Mouse (Mus musculus) kidney, embryonic 16.5 days (tissue): ENCODE measurements around the gene Hist3h2ba. TPM values are rescaled to one million over a fixed set of nuclear protein-coding genes. Genes with fewer than 3 reads are reported as not detected.

Source experiments
- ATAC-seq: fragments of 200-750 bp; cut with Nextera tagmentation; 2 replicates; pipeline ENCODE4 v1.8.0; 2017; ENCODE audit warnings: moderate TSS enrichment; ENCODE audit not compliant: low FRiP score, low TSS enrichment
- H3K27ac ChIP-seq: fragments of 300-500 bp; sonication (generic); 2 replicates; pipeline ENCODE4 v1.5.1; 2014; ENCODE audit warnings: low read length
- H3K27me3 ChIP-seq: fragments of 300-500 bp; sonication (generic); 2 replicates; pipeline ENCODE4 v1.6.1; 2014; ENCODE audit warnings: low read length, control low read depth, mixed read lengths; ENCODE audit not compliant: insufficient read depth
- H3K36me3 ChIP-seq: fragments of 300-500 bp; sonication (generic); 2 replicates; pipeline ENCODE4 v1.6.1; 2014; ENCODE audit warnings: low read length, control low read depth, mixed read lengths; ENCODE audit not compliant: insufficient read depth
- H3K4me1 ChIP-seq: fragments of 300-500 bp; sonication (generic); 2 replicates; pipeline ENCODE4 v1.6.1; 2014; ENCODE audit warnings: low read length, control low read depth, mixed read lengths; ENCODE audit not compliant: insufficient read depth
- H3K4me2 ChIP-seq: fragments of 300-500 bp; sonication (generic); replicated peaks from 2 replicates; pipeline ENCODE4 v1.6.1; 2014; ENCODE audit warnings: low read depth, low read length
- H3K4me3 ChIP-seq: fragments of 300-500 bp; sonication (generic); 2 replicates; pipeline ENCODE4 v1.5.1; 2014; ENCODE audit warnings: mild to moderate bottlenecking, low read length
- H3K9ac ChIP-seq: fragments of 300-500 bp; sonication (generic); replicated peaks from 2 replicates; pipeline ENCODE4 v1.6.1; 2014; ENCODE audit warnings: low read length
- H3K9me3 ChIP-seq: fragments of 300-500 bp; sonication (generic); 2 replicates; pipeline ENCODE4 v1.6.1; 2016; ENCODE audit warnings: low read length, control low read depth
- WGBS: fragments of 180-500 bp; shearing (Covaris S2); extraction: QIAGEN DNeasy Blood & Tissue Kit; methylation state at CpG from one replicate; pipeline ENCODE4 v1.1.7; 2014; 5-methylcytosine and 5-hydroxymethylcytosine counted together
- polyA plus RNA-seq: library from polyadenylated mRNA; unstranded; fragments of >200 nt; fragmentation: Nextera tagmentation; extraction: Ambion mirVana; gene quantifications from 2 replicates; pipeline ENCODE4 v1.2.1, GENCODE M21; 2015

Hist3h2ba gene
- polyA plus RNA-seq, 1 experiment from 2014 or later: 93.4 TPM

DNA sequence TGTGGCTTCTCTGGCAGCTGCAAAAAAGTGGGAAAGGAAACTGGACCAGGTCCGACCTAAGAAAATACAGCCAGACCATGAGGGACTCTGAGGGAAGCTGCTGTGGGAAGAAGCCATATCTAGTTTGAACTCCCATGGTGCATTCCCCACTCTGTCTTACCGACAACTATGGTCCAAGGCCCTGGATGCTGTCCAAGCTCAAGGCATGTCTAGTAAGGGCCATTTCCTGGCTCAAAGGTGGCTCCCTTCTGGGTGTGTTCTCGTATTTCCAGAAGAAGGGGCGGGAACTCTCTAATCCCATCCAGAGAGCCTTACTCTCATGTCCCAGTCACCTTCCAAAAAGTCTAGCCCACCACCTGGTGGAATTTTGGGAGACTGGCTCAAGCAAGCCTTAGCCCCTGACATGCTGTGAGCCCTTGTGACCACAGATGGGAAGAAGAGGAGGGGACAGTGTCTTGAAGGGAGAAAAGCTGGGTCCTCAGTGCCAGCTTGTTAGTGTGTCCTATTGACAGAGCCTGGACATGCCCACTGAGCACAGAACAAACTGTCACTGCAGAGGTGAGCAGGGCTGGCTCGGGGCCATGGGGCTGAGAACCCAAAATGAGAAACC is 31.8 kb downstream of the Hist3h2ba start:
- no peak for ATAC-seq
- peaks cover 33% of the 10 kb centered on the region for H3K4me1 ChIP-seq
- no peak overlapping the region for H3K4me3 ChIP-seq
- H3K9ac ChIP-seq: peak overlapping the region; percentile 83; the same call in 1 of the 2 replicates
- H3K27ac ChIP-seq: 0 out of 2 replicates have a peak overlapping the region, but pooled peaks have one; percentile 18
- H3K9me3 ChIP-seq: no peaks in the 10 kb centered on the region
- WGBS: 49% methylated on average over 5 of the region's 5 CpGs
- H3K36me3 ChIP-seq: peaks cover 29% of the 10 kb centered on the region
- peak overlapping the region; percentile 94; the same call in 1 of the 2 replicates for H3K4me2 ChIP-seq
- no peaks in the 10 kb centered on the region for H3K27me3 ChIP-seq

- H3K4me1 ChIP-seq: peaks cover 30% of the 10 kb centered on the region
- H3K4me3 ChIP-seq: no peak overlapping the region
- no peaks in the 10 kb centered on the region for H3K9me3 ChIP-seq
- H3K27ac ChIP-seq: no peak overlapping the region
- no peak for ATAC-seq
- H3K27me3 ChIP-seq: no peaks in the 10 kb centered on the region
- no peak overlapping the region for H3K4me2 ChIP-seq
- H3K9ac ChIP-seq: no peak overlapping the region
- WGBS: 49% methylated on average over 14 of the region's 14 CpGs
- H3K36me3 ChIP-seq: peaks cover 42% of the 10 kb centered on the region
Observed at GRCm38 (mm10) chr11:58981541-58982447, 33.1 kb downstream of the Hist3h2ba start.

- 86% methylated on average over 18 of the region's 18 CpGs for WGBS
- peaks cover 49% of the 10 kb centered on the region for H3K36me3 ChIP-seq
- no peaks in the 10 kb centered on the region for H3K27me3 ChIP-seq
- ATAC-seq: no peak
- peaks cover 27% of the 10 kb centered on the region for H3K4me1 ChIP-seq
- H3K4me3 ChIP-seq: no peak overlapping the region
- no peak overlapping the region for H3K27ac ChIP-seq
- H3K9me3 ChIP-seq: no peaks in the 10 kb centered on the region
- H3K4me2 ChIP-seq: no peak overlapping the region
- H3K9ac ChIP-seq: no peak overlapping the region
Observed at GRCm38 (mm10) chr11:58982471-58983097, 33.9 kb downstream of the Hist3h2ba start.

DNA sequence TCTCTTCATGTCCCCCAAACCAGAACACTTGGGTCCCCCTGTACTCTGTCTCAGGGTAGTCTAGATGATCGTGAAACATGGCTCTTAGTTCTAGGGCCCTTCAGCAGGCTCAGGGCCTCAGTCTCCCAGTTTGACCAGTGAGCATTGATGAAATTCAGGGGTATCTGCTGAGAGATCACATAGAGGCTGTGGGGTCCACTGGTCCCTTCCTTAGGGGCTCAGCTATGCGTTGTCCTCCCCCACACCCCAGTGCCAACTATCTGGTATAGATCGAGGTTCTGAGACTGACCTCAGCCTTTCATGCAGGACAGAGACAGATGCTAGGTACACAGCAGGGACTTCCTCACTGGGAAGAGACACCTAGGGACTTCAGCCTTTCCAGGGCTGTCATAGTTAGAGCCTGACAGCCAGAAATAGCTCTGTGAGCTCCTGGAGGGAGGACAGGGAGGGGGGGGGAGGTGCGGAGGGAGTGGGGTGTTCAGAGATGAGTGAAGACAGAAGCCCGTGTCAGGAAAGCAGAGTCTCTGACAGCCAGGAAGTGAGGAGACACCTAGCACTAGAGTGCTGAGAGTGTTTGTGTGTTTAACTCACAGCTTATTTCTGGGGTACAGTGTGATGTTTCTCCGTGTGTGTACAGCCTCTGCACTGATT is 35.1 kb downstream of the Hist3h2ba start:
- no peaks in the 10 kb centered on the region for H3K27me3 ChIP-seq
- no peak for ATAC-seq
- H3K36me3 ChIP-seq: peaks cover 62% of the 10 kb centered on the region
- no peak overlapping the region for H3K9ac ChIP-seq
- no peak overlapping the region for H3K4me2 ChIP-seq
- no peak overlapping the region for H3K4me3 ChIP-seq
- no peaks in the 10 kb centered on the region for H3K9me3 ChIP-seq
- 85% methylated on average over 6 of the region's 6 CpGs for WGBS
- no peak overlapping the region for H3K27ac ChIP-seq
- H3K4me1 ChIP-seq: peaks cover 26% of the 10 kb centered on the region

- Histone ChIP-seq H3K36me3 (peaks cover 69% of the 10 kb centered on the region), H3K4me3 (no peak overlapping the region), H3K9ac (no peak overlapping the region), H3K27ac (no peak overlapping the region), H3K4me2 (no peak overlapping the region), H3K27me3 (no peaks in the 10 kb centered on the region), H3K4me1 (peaks cover 18% of the 10 kb centered on the region), H3K9me3 (no peaks in the 10 kb centered on the region)
- WGBS: 89% methylated on average over 7 of the region's 7 CpGs
- no peak for ATAC-seq
Observed at GRCm38 (mm10) chr11:58984657-58985056, 35.9 kb downstream of the Hist3h2ba start.

DNA sequence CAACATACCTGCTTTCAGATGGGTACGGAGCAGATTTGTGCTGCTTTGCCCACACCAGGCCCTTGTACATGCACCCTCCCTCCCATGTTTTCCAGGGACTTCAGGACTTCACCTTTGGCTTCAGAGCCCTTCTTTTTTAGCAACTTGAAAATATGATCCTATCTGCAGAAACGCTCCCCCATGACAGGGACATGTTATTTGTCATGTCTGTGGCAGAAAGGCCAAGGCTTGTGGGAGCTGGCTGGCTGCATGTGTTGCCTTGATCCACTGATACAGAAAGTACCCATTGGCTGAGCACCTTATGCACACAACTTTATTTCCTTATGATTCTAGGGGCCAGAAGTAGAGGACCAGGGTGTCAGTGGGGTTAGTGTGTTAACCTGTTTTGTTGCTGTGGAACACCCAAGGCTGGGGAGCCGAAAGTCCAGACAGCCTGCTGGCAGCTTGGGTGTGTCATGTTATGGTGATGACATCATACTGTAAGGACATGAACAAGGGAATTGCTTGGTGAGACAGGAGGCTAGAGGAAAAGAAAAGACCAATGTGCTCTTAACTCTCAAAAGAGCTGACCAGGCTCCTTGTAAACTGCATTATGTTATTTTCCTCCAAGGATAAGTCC is 36.7 kb downstream of the Hist3h2ba start:
- no peak overlapping the region for H3K4me2 ChIP-seq
- H3K9me3 ChIP-seq: no peaks in the 10 kb centered on the region
- no peak for ATAC-seq
- WGBS: 90% methylated on average over 3 of the region's 3 CpGs
- H3K27me3 ChIP-seq: no peaks in the 10 kb centered on the region
- peaks cover 76% of the 10 kb centered on the region for H3K36me3 ChIP-seq
- H3K4me1 ChIP-seq: peaks cover 11% of the 10 kb centered on the region
- no peak overlapping the region for H3K9ac ChIP-seq
- H3K27ac ChIP-seq: no peak overlapping the region
- H3K4me3 ChIP-seq: no peak overlapping the region

GRCm38 (mm10) chr11:58989166-58989565 is 40.4 kb downstream of the Hist3h2ba start:
- Histone ChIP-seq H3K4me2 (no peak overlapping the region), H3K9me3 (no peaks in the 10 kb centered on the region), H3K27me3 (peaks cover 10% of the 10 kb centered on the region; the same call in 1 of the 2 replicates), H3K9ac (no peak overlapping the region), H3K4me3 (no peak overlapping the region), H3K36me3 (peaks cover 60% of the 10 kb centered on the region), H3K4me1 (peaks cover 4% of the 10 kb centered on the region; the same call in 1 of the 2 replicates), H3K27ac (no peak overlapping the region)
- WGBS: 92% methylated on average over 4 of the region's 4 CpGs
- no peak for ATAC-seq

DNA sequence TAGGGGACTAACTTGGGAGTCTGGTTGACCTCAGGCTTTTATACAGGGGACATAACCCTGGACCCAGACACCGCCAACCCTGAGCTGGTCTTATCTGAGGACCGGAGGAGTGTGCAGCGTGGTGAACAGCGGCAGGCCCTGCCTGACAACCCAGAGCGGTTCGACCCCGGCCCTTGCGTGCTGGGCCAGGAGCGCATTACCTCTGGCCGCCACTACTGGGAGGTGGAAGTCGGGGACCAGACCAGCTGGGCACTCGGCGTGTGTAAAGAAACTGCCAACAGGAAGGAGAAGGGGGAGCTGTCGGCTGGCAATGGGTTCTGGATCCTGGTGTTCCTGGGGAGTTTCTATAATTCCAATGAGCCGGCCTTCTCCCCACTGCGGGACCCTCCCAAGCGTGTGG is 41.4 kb downstream of the Hist3h2ba start:
- H3K27me3 ChIP-seq: peaks cover 15% of the 10 kb centered on the region
- H3K9ac ChIP-seq: no peak overlapping the region
- H3K4me1 ChIP-seq: peaks cover 5% of the 10 kb centered on the region
- H3K36me3 ChIP-seq: peaks cover 50% of the 10 kb centered on the region
- H3K27ac ChIP-seq: no peak overlapping the region
- H3K4me3 ChIP-seq: no peak overlapping the region
- H3K9me3 ChIP-seq: no peaks in the 10 kb centered on the region
- 83% methylated on average over 17 of the region's 17 CpGs for WGBS
- H3K4me2 ChIP-seq: no peak overlapping the region
- ATAC-seq: no peak

DNA sequence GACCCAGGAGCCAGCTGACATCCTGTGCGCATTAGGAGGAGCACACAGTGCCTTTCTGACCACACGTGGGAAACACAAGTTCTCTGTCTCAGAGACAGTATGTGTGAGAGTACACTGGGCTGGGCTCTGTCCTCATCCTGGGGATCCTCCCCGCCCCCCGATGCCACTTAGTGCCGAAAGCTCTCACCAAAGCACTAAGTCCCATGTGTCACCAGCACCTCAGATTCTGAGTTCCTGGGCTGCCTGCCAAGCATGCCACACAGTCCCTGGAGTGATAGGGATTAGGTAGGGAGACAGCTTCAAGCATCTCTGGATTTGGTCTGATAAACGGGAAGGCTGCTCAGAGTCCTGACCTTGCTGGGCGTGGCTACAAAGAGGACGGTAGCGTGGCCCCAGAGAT is 42.1 kb downstream of the Hist3h2ba start:
- no peaks in the 10 kb centered on the region for H3K9me3 ChIP-seq
- WGBS: 83% methylated on average over 9 of the region's 9 CpGs
- H3K4me1 ChIP-seq: peaks cover 5% of the 10 kb centered on the region
- H3K36me3 ChIP-seq: peaks cover 44% of the 10 kb centered on the region
- H3K4me2 ChIP-seq: no peak overlapping the region
- H3K9ac ChIP-seq: no peak overlapping the region
- no peak overlapping the region for H3K27ac ChIP-seq
- H3K27me3 ChIP-seq: peaks cover 18% of the 10 kb centered on the region
- no peak for ATAC-seq
- no peak overlapping the region for H3K4me3 ChIP-seq
